In the genomic region with DNA sequence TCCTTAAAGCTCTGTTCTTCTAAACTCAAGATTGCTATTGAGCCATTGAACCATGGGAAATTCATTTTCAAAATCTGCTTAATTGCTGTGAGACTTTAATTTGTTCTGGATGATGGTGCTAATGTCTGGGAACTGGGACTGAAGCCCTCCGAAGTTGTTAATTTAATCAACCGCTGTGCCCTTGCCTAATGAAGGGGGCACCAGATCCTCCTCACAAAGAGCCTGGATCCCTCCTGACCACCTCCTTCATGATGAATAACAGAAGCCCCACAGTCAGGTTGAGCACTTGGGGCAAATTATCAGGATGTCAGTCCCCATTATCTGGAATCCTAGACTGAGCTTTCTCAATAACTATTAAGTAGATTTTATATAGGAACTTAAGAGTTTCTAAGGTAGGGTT, we compare ENCODE assay signal across 17 mouse cellular contexts. TPM values are rescaled to one million over a fixed set of nuclear protein-coding genes. Genes with fewer than 3 reads are reported as not detected.
DNase-seq lines count a peak whose midpoint lies in the region; ATAC-seq lines count a peak whose summit lies in the region.
"Had no signal": no experiment of that assay in that cellular context is flagged by ENCODE, and none has a peak within 500 bp of the region (broad histone marks: within the 10 kb centered on the region; RNA-seq: fewer than 3 reads in every experiment).

No protein-coding gene starts in this region.

- no peak overlapping the region for H3K9ac ChIP-seq in embryonic facial prominence, embryonic 11.5 days (replicated peaks; ENCODE audit: low read length)
- no peak overlapping the region for H3K9ac ChIP-seq in forebrain, embryonic 16.5 days (replicated peaks; ENCODE audit: low read depth, low read length)
- H3K9ac ChIP-seq in neural tube, embryonic 12.5 days, result no peak overlapping the region
- H3K9ac ChIP-seq: embryonic facial prominence, embryonic 15.5 days; lung, embryonic 14.5 days had no signal

- H3K4me2 ChIP-seq in embryonic facial prominence, embryonic 11.5 days (ENCODE audit: low read depth, low read length), result no peak overlapping the region
- H3K4me2 ChIP-seq in forebrain, embryonic 16.5 days (ENCODE audit: low read length), result no peak overlapping the region
- H3K4me2 ChIP-seq in neural tube, embryonic 12.5 days (replicated peaks), result no peak overlapping the region
- H3K4me2 ChIP-seq: embryonic facial prominence, embryonic 15.5 days; lung, embryonic 14.5 days had no signal

- DNase-seq in embryonic facial prominence, embryonic 11.5 days (ENCODE audit: low spot score), result no peak
- no peak for DNase-seq in embryonic facial prominence, embryonic 10.5 days (ENCODE audit: low spot score)
- peak; percentile 31 for DNase-seq in embryo, embryonic 10.5 days (ENCODE audit: low spot score)
- DNase-seq in urinary bladder, postnatal 14 days (ENCODE audit: low spot score), result no peak
- DNase-seq in right cerebral cortex, adult 2 months (ENCODE audit: low spot score in 2 of 2), result no peak
- DNase-seq: cerebellum, postnatal 14 days; gastrocnemius, postnatal 25 days; heart, postnatal 36 days; kidney, adult 11 months; kidney, postnatal 36 days; lung, embryonic 14.5 days had no signal

- no peak overlapping the region for H3K27ac ChIP-seq in embryonic facial prominence, embryonic 11.5 days (replicated peaks; ENCODE audit: low read depth, low read length)
- no peak overlapping the region for H3K27ac ChIP-seq in embryonic facial prominence, embryonic 10.5 days (replicated peaks)
- H3K27ac ChIP-seq in forebrain, embryonic 16.5 days (ENCODE audit: low read length), result no peak overlapping the region
- H3K27ac ChIP-seq in neural tube, embryonic 12.5 days, result no peak overlapping the region
- H3K27ac ChIP-seq: embryonic facial prominence, embryonic 15.5 days; heart, embryonic 10.5 days had no signal

- H3K36me3 ChIP-seq in embryonic facial prominence, embryonic 11.5 days (replicated peaks; ENCODE audit: control insufficient read depth, insufficient read depth, low read depth, low read length), result no peaks in the 10 kb centered on the region
- H3K36me3 ChIP-seq in embryonic facial prominence, embryonic 10.5 days (replicated peaks), result no peaks in the 10 kb centered on the region
- no peaks in the 10 kb centered on the region for H3K36me3 ChIP-seq in forebrain, embryonic 16.5 days (ENCODE audit: control insufficient read depth, insufficient read depth)
- H3K36me3 ChIP-seq in neural tube, embryonic 12.5 days, result no peaks in the 10 kb centered on the region
- H3K36me3 ChIP-seq: embryonic facial prominence, embryonic 15.5 days; heart, embryonic 10.5 days had no signal

- no peaks in the 10 kb centered on the region for H3K27me3 ChIP-seq in embryonic facial prominence, embryonic 11.5 days (ENCODE audit: control insufficient read depth, insufficient read depth, low read length)
- H3K27me3 ChIP-seq in embryonic facial prominence, embryonic 10.5 days (replicated peaks; ENCODE audit: low read depth, poor library complexity, severe bottlenecking), result peaks cover 3% of the 10 kb centered on the region; the same call in 1 of the 2 replicates
- H3K27me3 ChIP-seq in forebrain, embryonic 16.5 days (replicated peaks; ENCODE audit: control insufficient read depth, insufficient read depth, low read length), result peaks cover 3% of the 10 kb centered on the region
- H3K27me3 ChIP-seq in neural tube, embryonic 12.5 days (replicated peaks), result no peaks in the 10 kb centered on the region
- H3K27me3 ChIP-seq: CH12.LX; embryonic facial prominence, embryonic 15.5 days had no signal

- WGBS in embryonic facial prominence, embryonic 11.5 days, result 58% methylated on average over 2 of the region's 2 CpGs
- WGBS in embryonic facial prominence, embryonic 10.5 days, result 41% methylated on average over 2 of the region's 2 CpGs
- WGBS in forebrain, embryonic 16.5 days, result 6% methylated on average over 2 of the region's 2 CpGs
- WGBS in neural tube, embryonic 12.5 days, result 22% methylated on average over 2 of the region's 2 CpGs

- ATAC-seq in embryonic facial prominence, embryonic 11.5 days (replicated peaks; ENCODE audit: insufficient number of reproducible peaks, low FRiP score, low TSS enrichment, low read depth), result 0 out of 2 replicates have a peak, but pooled peaks have one; percentile 53
- peak; percentile 90 for ATAC-seq in forebrain, embryonic 16.5 days
- ATAC-seq in neural tube, embryonic 12.5 days (ENCODE audit: low FRiP score, low read depth), result peak; percentile 90
- no peak for ATAC-seq in erythroblast, adult 5-6 weeks (replicated peaks; ENCODE audit: low FRiP score, poor library complexity, severe bottlenecking)

- no peaks in the 10 kb centered on the region for H3K4me1 ChIP-seq in embryonic facial prominence, embryonic 11.5 days (ENCODE audit: control insufficient read depth, insufficient read depth, low read length)
- peaks cover 18% of the 10 kb centered on the region for H3K4me1 ChIP-seq in embryonic facial prominence, embryonic 10.5 days
- H3K4me1 ChIP-seq in forebrain, embryonic 16.5 days (replicated peaks; ENCODE audit: control insufficient read depth, insufficient read depth, low read length), result peaks cover 5% of the 10 kb centered on the region; the same call in 1 of the 2 replicates
- H3K4me1 ChIP-seq in neural tube, embryonic 12.5 days, result peaks cover 9% of the 10 kb centered on the region; the same call in 1 of the 2 replicates

- no peak overlapping the region for H3K4me3 ChIP-seq in embryonic facial prominence, embryonic 11.5 days (ENCODE audit: low read depth, low read length)
- H3K4me3 ChIP-seq in embryonic facial prominence, embryonic 10.5 days, result no peak overlapping the region
- no peak overlapping the region for H3K4me3 ChIP-seq in forebrain, embryonic 16.5 days (replicated peaks; ENCODE audit: low read length)
- H3K4me3 ChIP-seq in neural tube, embryonic 12.5 days, result no peak overlapping the region
- H3K4me3 ChIP-seq: embryonic facial prominence, embryonic 15.5 days; heart, embryonic 10.5 days had no signal

- H3K9me3 ChIP-seq in embryonic facial prominence, embryonic 11.5 days (replicated peaks; ENCODE audit: control insufficient read depth, low read length), result no peaks in the 10 kb centered on the region
- no peaks in the 10 kb centered on the region for H3K9me3 ChIP-seq in embryonic facial prominence, embryonic 10.5 days
- no peaks in the 10 kb centered on the region for H3K9me3 ChIP-seq in forebrain, embryonic 16.5 days (ENCODE audit: control insufficient read depth, low read length)
- H3K9me3 ChIP-seq in neural tube, embryonic 12.5 days, result no peaks in the 10 kb centered on the region
- H3K9me3 ChIP-seq: embryonic facial prominence, embryonic 15.5 days; heart, embryonic 10.5 days had no signal

RNA-seq across cellular contexts. Expression of gene Wls, which starts 12.0 kb away (rescaled TPM):
- polyA plus RNA-seq in embryonic facial prominence, embryonic 11.5 days (2014; fragmentation: Nextera tagmentation; extraction: Ambion mirVana), result 154 and 156 TPM in 2 replicates
- polyA plus RNA-seq in embryonic facial prominence, embryonic 10.5 days (2016; fragmentation: Nextera tagmentation; extraction: Ambion mirVana), result 118 and 122 TPM in 2 replicates
- polyA plus RNA-seq in forebrain, embryonic 16.5 days (2015; fragmentation: Nextera tagmentation; extraction: Ambion mirVana), result 34.6 and 42.8 TPM in 2 replicates
- polyA plus RNA-seq in neural tube, embryonic 12.5 days (2016; fragmentation: Nextera tagmentation; extraction: Ambion mirVana), result 94.9 and 102 TPM in 2 replicates
- total RNA-seq in erythroblast, adult 5-6 weeks (2015; ENCODE audit: low replicate concordance), result 16.1 and 16.5 TPM in 2 replicates
- total RNA-seq in erythroblast, adult 5-6 weeks (2017; ENCODE audit: low replicate concordance), result 11.9 and 12.5 TPM in 2 replicates
- total RNA-seq: CH12.LX had no signal
